Mouse (Mus musculus) monocyte, adult 2 months (primary cell): ENCODE results near the gene Galnt16.

Experiments
- DNase-seq, 2 experiments: peaks; one replicate each; pipeline ENCODE4 v3.0.0; 2022; ENCODE audit warnings: low spot score in 2 of 2, low read depth in 1 of 2

Gene Galnt16

GRCm38 (mm10) chr12:80658661-80659060 is 140.6 kb downstream of the Galnt16 start:
- DNase-seq, result no peak

DNA sequence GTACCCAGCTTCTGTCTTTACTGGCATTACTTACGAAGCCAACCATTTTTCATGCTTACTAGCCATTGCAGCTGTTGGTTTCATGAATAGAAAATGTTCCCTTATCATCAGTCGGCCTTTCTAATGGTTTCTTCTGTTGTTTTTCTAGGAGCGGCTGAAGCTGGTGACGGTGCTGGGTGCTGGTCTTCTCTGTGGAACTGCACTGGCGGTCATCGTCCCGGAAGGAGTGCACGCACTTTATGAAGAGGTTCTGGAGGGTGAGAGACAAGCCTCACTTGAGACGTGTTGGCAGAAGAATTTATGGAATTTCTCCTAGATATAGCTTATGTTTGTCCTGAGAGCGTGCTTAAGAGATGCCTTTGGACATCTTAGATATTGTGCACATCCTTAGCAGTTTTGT is 144.2 kb downstream of the Galnt16 start:
- no peak for DNase-seq

DNA sequence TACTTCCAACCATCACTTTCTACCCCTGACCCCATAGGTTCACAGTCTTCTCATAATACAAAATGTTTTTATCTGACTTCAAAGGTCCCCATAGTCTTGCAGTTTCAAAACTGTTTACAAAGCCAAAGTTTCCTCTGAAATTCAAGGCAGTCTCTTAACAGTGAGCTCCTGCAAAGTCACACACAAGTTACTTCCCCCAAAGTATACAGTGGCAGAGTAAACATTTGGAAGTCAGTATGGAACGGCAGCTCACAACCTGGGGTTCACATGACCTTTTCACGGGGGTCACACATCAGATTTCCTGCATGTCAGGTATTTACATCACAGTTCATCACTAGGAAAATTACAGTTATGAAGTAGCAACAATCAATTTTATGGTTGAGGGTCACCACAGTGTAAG is 145.9 kb downstream of the Galnt16 start:
- no peak for DNase-seq

- DNase-seq, result no peak
These were observed 150.3 kb downstream of the Galnt16 start for GRCm38 (mm10) chr12:80668391-80668790.

DNA sequence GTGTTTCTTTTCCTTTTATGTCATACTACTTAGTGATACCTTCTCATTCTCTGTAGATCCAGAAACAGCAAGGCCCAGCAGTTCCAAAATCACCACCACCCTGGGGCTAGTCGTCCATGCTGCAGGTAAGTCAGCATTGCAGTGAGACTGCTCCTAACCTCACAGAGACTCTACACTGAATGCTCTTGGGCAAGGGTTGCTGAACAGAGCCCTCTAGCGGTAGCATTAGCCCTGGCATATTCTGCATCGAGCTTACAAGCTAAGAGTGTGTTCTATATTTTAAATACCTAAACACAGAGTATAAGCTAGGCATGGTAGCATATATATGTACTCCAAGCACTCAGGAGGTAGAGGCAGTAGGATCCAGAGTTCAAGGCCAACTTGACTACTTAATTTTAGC is 155.1 kb downstream of the Galnt16 start:
- no peak for DNase-seq
